Mouse (Mus musculus): Measurements from ENCODE around the gene Grb2.

- TF ChIP-seq CTCF (IDR thresholded peaks at IDR 0.05; ENCODE audit: low read depth): no peak
- no peak for TF ChIP-seq EP300 (optimal IDR thresholded peaks at IDR 0.05)
Measured at GRCm38 (mm10) chr11:115734041-115734686, 25.8 kb upstream of the Grb2 start.
